Mouse (Mus musculus) embryo, embryonic 10.5 days (tissue): ENCODE results near the gene Tmem59l.

ENCODE experiments used
- DNase-seq: peaks from one replicate; pipeline ENCODE4 v3.0.0-alpha.2; 2015; ENCODE audit warnings: low spot score

Gene Tmem59l

GRCm38 (mm10) chr8:70488931-70489470 is 1.8 kb upstream of the Tmem59l start:
- DNase-seq = no peak

DNA sequence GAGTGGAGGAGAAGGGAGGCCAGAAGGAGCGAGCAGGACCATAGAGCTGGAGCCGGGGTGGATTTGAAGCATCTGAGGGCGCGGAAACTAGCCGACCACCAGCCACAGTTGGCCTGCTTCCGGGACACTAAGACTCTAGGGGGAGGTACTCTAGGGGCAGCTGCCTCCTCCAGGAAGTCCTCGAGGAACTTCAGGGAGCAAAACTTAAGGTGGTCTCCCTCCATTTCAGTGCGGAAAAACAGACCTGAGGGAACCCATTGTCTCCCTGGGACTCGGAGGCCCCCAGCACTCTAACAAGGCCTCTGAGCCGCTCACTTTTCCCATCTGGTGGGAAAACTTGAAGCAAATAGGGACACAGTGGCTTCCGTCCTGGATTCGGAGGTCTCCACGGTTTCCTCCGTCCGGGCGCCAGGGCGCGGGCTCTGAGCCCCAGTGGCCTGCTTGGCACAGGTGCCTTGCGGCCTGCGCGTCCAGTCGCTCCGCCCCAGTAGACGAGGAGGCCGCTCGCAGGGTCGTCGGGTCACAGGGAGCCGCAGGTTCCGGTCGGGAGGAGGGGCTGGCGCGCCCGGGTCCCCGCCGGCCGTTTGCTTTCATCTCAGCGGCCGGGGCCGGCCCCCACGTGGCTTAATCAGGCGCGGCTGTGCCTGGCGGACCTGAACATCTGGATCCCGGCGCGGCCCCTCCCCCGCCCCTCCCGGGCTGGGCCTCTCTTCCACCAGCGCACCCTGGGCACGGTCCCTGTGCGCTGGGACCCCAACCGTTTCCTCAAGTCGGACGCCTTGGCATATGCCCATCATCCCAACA is 1.0 kb upstream of the Tmem59l start:
- peak; percentile 76 for DNase-seq

DNA sequence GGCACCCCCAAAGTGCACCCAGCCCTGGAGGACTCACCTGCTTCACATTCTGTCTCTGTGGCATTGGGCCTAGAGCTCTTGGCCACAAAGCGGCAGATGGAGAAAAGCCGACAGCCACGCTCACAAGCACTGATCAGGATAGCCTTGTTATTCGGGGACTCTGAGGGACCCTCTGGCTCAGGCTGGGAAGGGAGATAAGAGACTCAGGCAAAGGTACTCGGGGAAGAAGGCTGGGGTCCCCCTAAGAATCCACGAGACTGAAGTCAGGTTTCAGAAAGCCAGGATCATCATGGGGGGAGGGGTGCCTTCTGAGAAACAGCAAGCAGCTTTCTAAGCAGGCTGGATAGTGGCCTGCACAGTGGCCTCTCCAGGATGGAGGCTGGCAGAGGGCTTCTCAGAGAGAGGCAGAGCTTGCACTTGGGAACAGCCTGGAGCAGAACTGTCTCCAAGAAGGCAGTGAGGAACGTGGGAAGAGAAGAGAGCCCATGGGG is 922 bp downstream of the Tmem59l start:
- DNase-seq = no peak

DNA sequence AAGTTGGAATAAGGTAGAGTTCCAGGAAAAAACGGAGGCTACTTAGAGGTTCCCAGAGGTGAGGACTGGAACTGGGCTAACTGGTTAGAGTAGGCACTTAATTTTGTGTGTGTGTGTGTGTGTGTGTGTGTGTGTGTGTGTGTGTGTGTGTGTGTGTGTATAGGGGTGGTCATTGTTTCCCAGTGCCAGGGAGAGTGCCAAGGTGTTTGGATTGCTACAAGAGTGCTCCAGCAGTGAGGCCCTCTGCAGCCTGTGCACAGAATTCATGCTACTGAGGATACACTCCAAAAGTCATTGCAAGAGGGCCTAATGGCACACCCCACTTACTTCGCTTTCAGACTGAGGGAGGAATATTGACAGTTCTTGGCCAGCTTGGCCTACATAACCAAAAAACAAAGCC is 4.2 kb downstream of the Tmem59l start:
- DNase-seq = no peak

- no peak for DNase-seq
These were observed 5.2 kb downstream of the Tmem59l start for GRCm38 (mm10) chr8:70481908-70482307.

- DNase-seq = peak; percentile 73
These were observed 9.7 kb downstream of the Tmem59l start for GRCm38 (mm10) chr8:70477269-70477982.

- DNase-seq = peak; percentile 98
These were observed 10.6 kb downstream of the Tmem59l start, which contains the start of gene Klhl26 for GRCm38 (mm10) chr8:70476333-70477268. TSS of gene Klhl26 (minus strand) at chr8:70476968.

DNA sequence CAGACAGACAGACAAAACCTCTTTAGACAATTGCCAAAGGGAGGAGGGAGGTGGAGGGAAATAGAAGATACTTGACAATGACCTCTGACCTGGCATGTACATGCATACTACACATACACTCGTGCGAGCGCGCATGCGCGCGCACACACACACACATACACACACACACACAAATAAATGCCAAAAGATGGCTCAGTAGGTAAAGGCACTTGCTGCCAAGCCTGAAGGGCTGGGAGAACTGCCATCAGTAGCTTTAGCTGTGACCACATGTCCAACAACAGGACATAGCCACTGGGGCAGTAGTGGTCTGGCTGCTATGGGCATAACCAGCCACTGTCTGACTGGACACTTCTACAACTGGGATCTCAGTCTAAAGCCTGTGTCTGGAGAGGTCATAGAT is 15.3 kb downstream of the Tmem59l start:
- DNase-seq = no peak

DNA sequence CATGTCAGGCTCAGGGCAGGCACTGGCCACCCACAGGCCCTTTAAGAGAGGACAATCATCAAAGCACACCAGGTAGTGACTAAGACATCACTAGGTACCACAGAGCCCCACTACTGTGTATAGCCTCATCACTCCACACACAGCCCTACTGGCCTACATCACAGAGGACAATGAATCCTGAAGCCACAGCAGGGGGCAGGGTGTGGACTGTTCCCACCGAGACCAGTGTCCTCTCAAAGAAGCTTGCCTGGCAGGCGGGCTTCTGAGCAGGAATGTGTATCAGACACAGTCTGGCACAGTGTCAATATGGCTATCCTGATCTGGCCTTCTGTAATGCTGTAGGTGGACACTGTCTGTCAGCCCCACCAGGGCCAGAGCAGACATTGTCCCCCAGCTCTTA is 17.2 kb downstream of the Tmem59l start:
- DNase-seq = no peak

DNA sequence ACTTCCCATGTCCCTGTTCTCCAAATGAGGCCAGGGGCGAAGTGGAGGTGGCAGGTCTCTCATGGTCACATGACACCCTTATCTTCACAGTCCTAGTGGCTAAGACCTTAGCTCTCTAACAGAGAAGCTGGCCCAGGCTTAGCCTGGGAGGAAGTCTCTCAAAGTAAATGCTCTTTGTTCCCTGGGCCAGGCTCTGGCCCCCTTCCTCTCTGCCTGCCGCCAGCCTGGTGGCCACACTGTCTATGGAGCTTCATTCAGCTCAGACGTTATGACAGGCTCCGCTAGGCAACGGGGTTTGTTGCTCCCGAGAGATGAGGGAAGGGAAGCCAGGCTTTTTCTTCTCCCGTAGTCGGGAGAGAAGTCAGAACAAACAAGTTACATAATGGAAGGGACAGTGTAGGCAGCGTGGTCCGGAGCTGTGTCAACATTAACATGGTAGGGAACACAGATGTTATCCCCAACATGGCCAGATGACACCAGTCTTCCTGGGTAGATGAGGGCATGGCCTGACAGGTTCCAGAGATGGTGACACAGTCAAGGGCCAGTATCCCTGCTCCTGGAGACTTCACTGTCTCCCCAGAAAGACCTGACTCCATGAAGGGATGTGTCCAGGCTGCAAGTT is 17.8 kb downstream of the Tmem59l start:
- DNase-seq = peak; percentile 13

DNA sequence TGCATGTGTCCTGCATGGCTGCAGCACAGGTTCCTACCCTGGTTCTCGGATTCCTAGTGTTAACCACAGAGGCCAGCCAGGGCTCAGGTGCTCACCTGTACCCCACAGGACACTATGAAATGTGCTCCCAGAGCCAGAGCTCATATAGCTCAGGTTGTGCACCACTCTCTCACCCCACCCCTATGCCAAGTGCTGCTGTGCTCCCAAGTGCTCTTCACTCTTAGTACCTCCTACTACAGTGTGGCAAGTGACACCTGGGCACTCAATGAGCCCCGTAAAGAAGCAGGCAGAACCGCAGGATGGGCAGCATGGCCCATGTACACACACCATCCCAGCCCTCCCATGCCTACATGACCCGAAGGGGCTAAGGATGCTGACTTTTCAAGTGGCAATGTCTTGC is 18.4 kb downstream of the Tmem59l start:
- DNase-seq = no peak

DNA sequence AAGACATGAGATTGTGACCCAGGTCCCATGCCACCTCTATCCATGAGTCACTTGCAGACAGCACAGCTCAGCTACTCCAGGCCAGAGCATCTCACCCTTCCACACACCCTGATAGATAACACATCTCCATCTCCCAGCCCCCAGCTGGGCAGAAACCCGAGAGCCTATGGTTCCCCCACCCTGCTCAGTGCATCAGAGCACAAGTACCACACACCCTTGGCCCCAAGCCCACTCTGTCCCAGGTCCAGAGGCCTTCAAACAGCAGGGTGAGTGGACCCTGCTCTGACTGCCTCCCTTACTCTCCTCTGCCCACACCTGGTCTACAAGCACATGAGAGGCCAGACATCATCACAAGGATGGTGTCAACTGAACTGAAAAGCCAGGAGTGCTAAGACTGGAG is 19.3 kb downstream of the Tmem59l start:
- no peak for DNase-seq

DNA sequence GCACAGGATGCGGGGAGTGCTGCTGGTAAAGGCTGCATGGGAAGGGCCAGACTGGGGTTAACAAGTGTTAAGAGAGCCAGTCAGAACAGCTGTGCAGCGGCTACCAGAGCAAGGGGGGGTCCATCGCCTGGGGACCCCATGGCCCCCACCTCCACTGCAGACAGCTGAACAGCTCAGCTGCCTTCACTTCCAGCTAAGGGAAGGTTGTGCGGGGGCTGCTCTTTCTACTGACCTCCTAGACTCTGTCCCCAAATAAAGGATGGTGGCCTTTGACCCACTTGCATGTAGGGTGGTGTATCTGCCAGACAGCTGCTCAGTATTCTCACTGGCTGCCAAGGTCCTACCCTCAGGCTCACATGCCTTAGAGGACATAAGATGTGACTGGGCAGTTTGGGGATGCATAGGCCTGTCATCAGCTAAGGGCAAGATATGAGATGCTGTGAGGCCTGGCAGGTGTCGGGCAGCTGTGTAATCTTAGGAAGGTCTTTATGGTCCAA is 19.9 kb downstream of the Tmem59l start:
- no peak for DNase-seq

- DNase-seq = no peak
These were observed 20.4 kb downstream of the Tmem59l start for GRCm38 (mm10) chr8:70466771-70467170.

DNA sequence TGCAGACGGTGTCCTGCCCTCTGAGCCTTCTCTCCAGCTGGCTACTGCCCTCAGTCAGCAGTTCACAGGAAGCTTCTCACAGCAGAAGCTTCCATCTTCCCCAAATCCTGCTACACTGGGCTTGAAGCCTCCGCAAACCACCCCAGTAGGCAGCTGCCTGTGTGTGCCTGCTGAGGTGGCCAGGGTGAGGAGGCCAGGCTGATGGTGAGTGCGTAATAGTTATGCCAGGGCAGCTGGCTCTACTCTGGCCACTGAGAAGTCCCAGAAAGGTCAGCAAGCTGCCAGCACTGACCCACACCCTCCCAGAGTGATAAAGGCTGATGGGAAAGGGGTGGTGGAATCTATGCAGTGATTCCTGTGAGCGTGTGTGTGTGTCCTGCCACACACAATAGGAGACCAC is 20.9 kb downstream of the Tmem59l start:
- DNase-seq = no peak

DNA sequence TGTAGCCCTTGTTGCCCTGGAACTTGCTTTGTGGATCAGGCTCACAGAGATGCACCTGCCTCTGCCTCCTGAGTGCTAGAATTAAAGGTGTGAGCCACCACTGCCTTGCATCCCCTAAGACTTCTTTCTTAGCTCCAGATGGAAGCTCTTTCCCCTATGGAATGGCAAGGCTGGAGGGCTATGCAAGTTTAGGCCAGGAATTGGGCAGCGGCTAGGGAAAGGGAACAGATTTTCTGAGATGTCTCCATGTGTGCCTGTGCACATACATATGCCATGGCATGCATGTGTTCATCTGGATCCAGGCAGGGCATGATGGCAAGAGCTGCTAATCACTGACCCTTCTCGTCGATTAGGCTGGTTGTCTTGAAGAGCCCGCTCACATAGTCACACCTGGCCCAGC is 21.5 kb downstream of the Tmem59l start:
- no peak for DNase-seq

GRCm38 (mm10) chr8:70464162-70464561 is 23.0 kb downstream of the Tmem59l start:
- no peak for DNase-seq

DNA sequence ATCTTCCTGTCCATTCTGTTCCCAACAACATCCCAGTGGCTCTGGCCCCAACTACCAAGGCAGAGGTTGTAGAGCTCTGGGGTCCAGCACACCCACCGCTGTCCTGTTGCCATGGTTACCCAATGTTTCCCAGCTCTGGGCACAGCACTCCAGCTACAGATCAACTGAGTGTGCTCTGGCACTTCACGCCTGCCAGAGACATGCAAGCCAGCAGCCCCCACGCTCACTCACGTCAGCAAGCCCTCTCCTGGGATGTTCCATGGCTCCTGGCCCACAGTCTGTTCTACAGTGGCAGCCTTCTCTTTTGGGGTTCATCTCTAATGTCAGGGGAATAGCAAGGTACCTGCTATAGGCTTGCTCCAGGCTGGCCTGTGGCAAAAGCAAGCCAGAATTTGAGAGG is 23.9 kb downstream of the Tmem59l start:
- no peak for DNase-seq

- DNase-seq = no peak
These were observed 24.7 kb downstream of the Tmem59l start for GRCm38 (mm10) chr8:70462516-70462813.

GRCm38 (mm10) chr8:70461765-70462515 is 25.2 kb downstream of the Tmem59l start:
- DNase-seq = no peak

DNA sequence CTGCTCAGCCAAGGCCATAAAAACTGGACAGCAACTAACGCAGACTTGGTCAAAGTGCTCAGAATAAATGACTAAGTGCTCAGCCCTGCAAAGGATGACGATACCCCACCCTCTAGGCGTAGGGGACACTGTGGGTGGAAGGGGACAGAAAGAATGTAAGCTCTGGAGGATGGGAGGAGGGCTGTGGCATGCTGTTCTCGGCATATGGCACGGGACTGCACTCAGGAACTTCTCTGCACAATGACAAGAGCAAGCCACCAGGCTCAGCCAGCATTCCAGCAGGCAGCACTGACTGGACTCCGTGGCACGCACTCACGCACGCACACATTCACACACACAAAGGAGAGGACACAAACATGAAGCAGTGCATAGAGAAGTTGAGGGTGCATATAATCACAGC is 26.6 kb downstream of the Tmem59l start:
- no peak for DNase-seq
